Comparison of ENCODE assay signal across 8 mouse cellular contexts in the genomic region with DNA sequence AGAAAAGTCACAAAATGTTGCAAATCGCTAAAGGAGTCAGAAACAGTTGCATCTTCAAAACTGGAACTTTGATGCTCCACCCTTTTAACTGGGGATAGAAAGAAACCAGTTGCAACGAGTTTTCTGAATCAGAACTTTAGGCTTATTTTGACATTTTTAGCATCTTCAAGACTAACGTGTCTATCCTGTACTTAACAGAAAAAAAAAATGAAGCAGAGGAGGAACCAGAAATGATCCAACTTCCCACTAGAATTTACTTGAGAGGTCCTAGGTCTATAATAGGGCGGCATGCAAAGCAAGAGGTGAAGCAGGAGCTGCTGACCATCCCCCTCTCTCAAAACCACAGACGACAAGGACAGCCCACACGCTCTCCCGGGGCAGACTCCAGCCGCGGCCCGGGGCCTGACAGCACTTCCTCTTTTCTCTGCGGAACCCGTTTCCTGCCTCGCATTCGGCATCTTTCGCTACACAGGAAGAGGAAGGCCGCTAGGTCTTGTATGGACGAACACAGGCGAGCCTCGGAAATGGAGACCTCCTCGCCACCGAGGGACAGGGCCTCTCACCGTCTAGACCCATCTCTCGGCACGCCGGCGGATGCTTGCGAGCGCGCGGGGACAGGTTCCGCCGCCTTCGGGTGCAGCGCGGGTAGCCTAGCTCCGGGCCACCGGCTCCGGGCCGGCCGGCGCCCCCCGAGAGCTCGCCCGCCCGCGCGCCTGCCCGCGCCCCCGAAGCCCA. TPM values are rescaled to one million over a fixed set of nuclear protein-coding genes. Genes with fewer than 3 reads are reported as not detected.
DNase-seq lines count a peak whose midpoint lies in the region; ATAC-seq lines count a peak whose summit lies in the region.

No protein-coding gene starts in this region.

- H3K4me1 ChIP-seq in intestine, embryonic 15.5 days (replicated peaks), result 0 out of 2 replicates have a peak, but pooled peaks cover 4% of the 10 kb centered on the region

- peak overlapping the region; percentile 94 for H3K27ac ChIP-seq in intestine, embryonic 15.5 days

- H3K4me2 ChIP-seq in intestine, embryonic 15.5 days (replicated peaks), result peak overlapping the region; percentile 66

- DNase-seq in ovary, adult 18-20 months (ENCODE audit: low spot score), result peak; percentile 65
- DNase-seq in ovary, postnatal 14 days (ENCODE audit: low spot score), result no peak
- peak; percentile 63 for DNase-seq in embryo, embryonic 11.5 days (ENCODE audit: low read depth, low spot score)
- peak; percentile 46 to 80 for DNase-seq in gastrocnemius, postnatal 4 days (ENCODE audit: low spot score in 2 of 2)
- peak; percentile 74 to 84 for DNase-seq in left cerebral cortex, postnatal 25 days (ENCODE audit: low spot score in 2 of 2)
- peak; percentile 74 for DNase-seq in mesoderm, embryonic 11.5 days (ENCODE audit: low read depth, low spot score)
- peak; percentile 54 for DNase-seq in right cerebral cortex, postnatal 4 days

- H3K9me3 ChIP-seq in intestine, embryonic 15.5 days, result no peaks in the 10 kb centered on the region

- under 1% methylated on average over 50 of the region's 50 CpGs for WGBS in intestine, embryonic 15.5 days

- H3K4me3 ChIP-seq in intestine, embryonic 15.5 days (replicated peaks), result peak overlapping the region; percentile 91

- ATAC-seq in intestine, embryonic 15.5 days, result peak; percentile 81

- H3K9ac ChIP-seq in intestine, embryonic 15.5 days, result peak overlapping the region; percentile 89

- H3K27me3 ChIP-seq in intestine, embryonic 15.5 days (replicated peaks), result no peaks in the 10 kb centered on the region

- no peaks in the 10 kb centered on the region for H3K36me3 ChIP-seq in intestine, embryonic 15.5 days

- intact Hi-C loops in left cerebral cortex, postnatal 25 days (cut with DNase I), result loop anchor here (2.0 kb wide), 1 partner anchor 89 kb away; a partner anchor contains a TSS

RNA-seq across cellular contexts. Expression of a gene that starts 0.5 kb away (rescaled TPM):
- total RNA-seq in gastrocnemius, postnatal 4 days (2021), result 10 to 100 TPM; 77.2 to 77.6 TPM
- 114 and 135 TPM in 2 replicates for polyA plus RNA-seq in intestine, embryonic 15.5 days (2015; fragmentation: Nextera tagmentation; extraction: Ambion mirVana)
- total RNA-seq in left cerebral cortex, postnatal 25 days (2021), result 100 to 1,000 TPM; 270 to 288 TPM
